Mouse (Mus musculus) stomach, postnatal 0 days (tissue): ENCODE results near the gene Siah3. TPM values are rescaled to one million over a fixed set of nuclear protein-coding genes. Genes with fewer than 3 reads are reported as not detected.

Experiments used
- ATAC-seq: fragments of 200-750 bp; cut with Nextera tagmentation; 2 replicates; pipeline ENCODE4 v1.8.0; 2017; ENCODE audit not compliant: low FRiP score, low TSS enrichment
- DNase-seq: peaks from one replicate; pipeline ENCODE4 v3.0.0-alpha.2; 2016; ENCODE audit warnings: low spot score
- H3K27ac ChIP-seq: fragments of 300-500 bp; sonication (generic); replicated peaks from 2 replicates; pipeline ENCODE4 v1.5.1; 2014; ENCODE audit warnings: mild to moderate bottlenecking, control low read depth
- H3K27me3 ChIP-seq: fragments of 300-500 bp; sonication (generic); 2 replicates; pipeline ENCODE4 v1.6.1; 2014; ENCODE audit warnings: low read length; ENCODE audit not compliant: control insufficient read depth, insufficient read depth
- H3K36me3 ChIP-seq: fragments of 300-500 bp; sonication (generic); 2 replicates; pipeline ENCODE4 v1.6.1; 2014; ENCODE audit warnings: low read length, mixed read lengths; ENCODE audit not compliant: control insufficient read depth, insufficient read depth
- H3K4me1 ChIP-seq: fragments of 300-500 bp; sonication (generic); replicated peaks from 2 replicates; pipeline ENCODE4 v1.6.1; 2014; ENCODE audit warnings: antibody characterized with exemption; ENCODE audit not compliant: control insufficient read depth, insufficient read depth
- H3K4me2 ChIP-seq: fragments of 300-500 bp; sonication (generic); replicated peaks from 2 replicates; pipeline ENCODE4 v1.6.1; 2014; ENCODE audit warnings: low read depth, mild to moderate bottlenecking, control low read depth, moderate library complexity
- H3K4me3 ChIP-seq: fragments of 300-500 bp; sonication (generic); 2 replicates; pipeline ENCODE4 v1.5.1; 2014; ENCODE audit warnings: low read depth, low read length, control low read depth
- H3K9ac ChIP-seq: fragments of 300-500 bp; sonication (generic); 2 replicates; pipeline ENCODE4 v1.6.1; 2014; ENCODE audit warnings: mild to moderate bottlenecking, low read length, control low read depth, mixed read lengths
- H3K9me3 ChIP-seq: fragments of 300-500 bp; sonication (generic); 2 replicates; pipeline ENCODE4 v1.6.1; 2016; ENCODE audit warnings: low read length; ENCODE audit not compliant: control insufficient read depth
- CTCF ChIP-seq: IDR thresholded peaks from 2 replicates; pipeline ENCODE4 v1.5.1; 2016; ENCODE audit warnings: antibody characterized with exemption, low read depth, mild to moderate bottlenecking, moderate library complexity
- EP300 ChIP-seq: optimal IDR thresholded peaks from 2 replicates; pipeline ENCODE3; 2016; ENCODE audit warnings: antibody characterized with exemption
- WGBS: fragments of 180-500 bp; shearing (Covaris S2); extraction: QIAGEN DNeasy Blood & Tissue Kit; methylation state at CpG from one replicate; pipeline ENCODE4 v1.1.7; 2014; 5-methylcytosine and 5-hydroxymethylcytosine counted together
- polyA plus RNA-seq: library from polyadenylated mRNA; unstranded; fragments of >200 nt; fragmentation: Nextera tagmentation; extraction: Ambion mirVana; gene quantifications from 2 replicates; pipeline ENCODE4 v1.2.1, GENCODE M21; 2015

The Siah3 gene
- polyA plus RNA-seq, 1 experiment from 2014 or later = not detected

GRCm38 (mm10) chr14:75540216-75540995 lies 84.6 kb downstream of the Siah3 start:
- Histone ChIP-seq H3K9ac (no peak overlapping the region), H3K4me1 (no peaks in the 10 kb centered on the region), H3K4me3 (no peak overlapping the region), H3K36me3 (no peaks in the 10 kb centered on the region), H3K9me3 (no peaks in the 10 kb centered on the region), H3K27me3 (no peaks in the 10 kb centered on the region), H3K27ac (no peak overlapping the region), H3K4me2 (no peak overlapping the region)
- no peak for TF ChIP-seq CTCF
- no peak for TF ChIP-seq EP300
- 65% methylated on average over 17 of the region's 17 CpGs for WGBS
- ATAC-seq = no peak
- no peak for DNase-seq

GRCm38 (mm10) chr14:75540996-75541350 lies 85.2 kb downstream of the Siah3 start:
- DNase-seq (no peak), ATAC-seq (no peak)
- H3K4me3 ChIP-seq = no peak overlapping the region
- H3K4me2 ChIP-seq = no peak overlapping the region
- TF ChIP-seq CTCF (no peak), EP300 (no peak)
- no peaks in the 10 kb centered on the region for H3K27me3 ChIP-seq
- H3K36me3 ChIP-seq = no peaks in the 10 kb centered on the region
- no peaks in the 10 kb centered on the region for H3K9me3 ChIP-seq
- no peaks in the 10 kb centered on the region for H3K4me1 ChIP-seq
- H3K9ac ChIP-seq = no peak overlapping the region
- no peak overlapping the region for H3K27ac ChIP-seq
- whole genome bisulfite sequencing = 38% methylated on average over 5 of the region's 5 CpGs

GRCm38 (mm10) chr14:75541731-75542130 lies 85.9 kb downstream of the Siah3 start:
- Histone ChIP-seq H3K27ac (no peak overlapping the region), H3K36me3 (no peaks in the 10 kb centered on the region), H3K4me1 (no peaks in the 10 kb centered on the region), H3K9me3 (no peaks in the 10 kb centered on the region), H3K4me3 (no peak overlapping the region), H3K4me2 (no peak overlapping the region), H3K9ac (no peak overlapping the region), H3K27me3 (no peaks in the 10 kb centered on the region)
- WGBS = 29% methylated on average over 8 of the region's 8 CpGs
- ATAC-seq (no peak), DNase-seq (no peak)
- TF ChIP-seq CTCF = no peak
- no peak for TF ChIP-seq EP300

- TF ChIP-seq EP300 (no peak), CTCF (peak; percentile 35)
- no peaks in the 10 kb centered on the region for H3K27me3 ChIP-seq
- DNase-seq (no peak), ATAC-seq (no peak)
- no peak overlapping the region for H3K9ac ChIP-seq
- no peak overlapping the region for H3K4me3 ChIP-seq
- H3K36me3 ChIP-seq = no peaks in the 10 kb centered on the region
- H3K9me3 ChIP-seq = no peaks in the 10 kb centered on the region
- H3K4me1 ChIP-seq = no peaks in the 10 kb centered on the region
- no peak overlapping the region for H3K4me2 ChIP-seq
- 51% methylated on average over 9 of the region's 9 CpGs for WGBS
- no peak overlapping the region for H3K27ac ChIP-seq
Observed at GRCm38 (mm10) chr14:75561577-75562331, 106.0 kb downstream of the Siah3 start.

GRCm38 (mm10) chr14:75565534-75566140 lies 109.9 kb downstream of the Siah3 start:
- H3K36me3 ChIP-seq = no peaks in the 10 kb centered on the region
- no peaks in the 10 kb centered on the region for H3K9me3 ChIP-seq
- H3K27ac ChIP-seq = no peak overlapping the region
- ATAC-seq (no peak), DNase-seq (peak; percentile 38)
- WGBS = 69% methylated on average over 14 of the region's 14 CpGs
- no peaks in the 10 kb centered on the region for H3K4me1 ChIP-seq
- no peak overlapping the region for H3K4me3 ChIP-seq
- H3K27me3 ChIP-seq = no peaks in the 10 kb centered on the region
- no peak overlapping the region for H3K9ac ChIP-seq
- no peak for TF ChIP-seq EP300
- TF ChIP-seq CTCF = peak; percentile 35
- H3K4me2 ChIP-seq = no peak overlapping the region
